Mouse (Mus musculus): Measurements from ENCODE around the gene Spock1.

DNA sequence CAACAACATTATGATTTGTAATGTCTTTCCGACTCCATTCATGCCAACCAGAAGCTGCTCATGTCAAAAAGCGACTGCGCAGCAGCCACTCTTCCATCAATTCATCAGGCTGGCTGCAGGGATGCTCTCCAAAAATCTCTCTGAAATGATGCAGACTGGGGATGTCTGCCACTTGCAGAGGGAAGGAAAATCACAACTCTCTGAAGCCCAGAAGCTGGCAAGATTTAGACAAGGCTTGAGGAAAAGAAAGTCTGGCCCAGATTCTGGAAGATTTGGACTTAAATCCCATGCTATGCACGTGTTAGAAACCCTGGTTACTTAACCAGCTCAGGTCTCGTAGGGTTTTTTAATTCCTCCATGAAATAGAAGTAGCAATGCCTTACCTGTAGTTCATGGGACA lies 269.3 kb downstream of the Spock1 start:
- TF ChIP-seq GATA1 (IDR thresholded peaks at IDR 0.05; ENCODE audit: low read length) (no peak), TAL1 (IDR thresholded peaks at IDR 0.05; ENCODE audit: low read length) (no peak)

Measured in erythroblast, embryonic 14.5 days (primary cell).